Mouse (Mus musculus) subcutaneous adipose tissue, adult 2 months (tissue): Measurements from ENCODE around the gene Spock2. TPM values are rescaled to one million over a fixed set of nuclear protein-coding genes. Genes with fewer than 3 reads are reported as not detected.

Experiments used
- polyA plus RNA-seq: library from polyadenylated mRNA; depleted of rRNA; stranded (reverse); fragments of >200 nt; gene quantifications from 2 replicates; pipeline ENCODE4 v1.2.3, GENCODE M21; 2012; ENCODE audit warnings: low replicate concordance; rRNA removed

Spock2 gene
- polyA plus RNA-seq = 5.1 and 52.7 TPM in 2 replicates

DNA sequence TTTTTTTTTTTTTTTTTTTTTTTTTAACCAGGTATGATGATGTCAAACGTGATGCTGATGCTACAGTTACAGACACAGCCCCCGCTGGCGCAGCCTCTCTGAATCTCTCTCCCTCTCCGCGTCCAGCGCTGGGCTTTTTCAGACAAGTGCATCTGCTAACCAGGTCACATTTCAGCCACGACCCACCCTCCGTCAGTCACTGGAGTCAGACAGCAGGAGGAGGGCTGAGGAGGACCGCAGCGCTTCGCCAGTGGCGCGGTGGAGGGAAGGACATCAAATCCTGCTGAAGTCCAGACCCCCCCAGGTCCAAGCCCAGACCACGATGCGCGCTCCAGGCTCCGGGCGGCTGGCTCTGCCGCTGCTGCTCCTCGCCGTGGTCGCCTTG is at the start of gene Spock2:
Spock2 (plus strand) TSS at position 74 of the 385 bp plus-strand sequence.

Other genes starting within 250 kb of the Spock2 start
- gene Dnajb12, start 226.7 kb upstream of the Spock2 start, polyA plus RNA-seq = 53.9 and 56.3 TPM in 2 replicates
- gene Ddit4, start 154.4 kb upstream of the Spock2 start, polyA plus RNA-seq = 31.7 and 140 TPM in 2 replicates
- gene Ascc1, start 103.4 kb upstream of the Spock2 start, polyA plus RNA-seq = 23.5 and 31.7 TPM in 2 replicates
- 76.9 and 98.9 TPM in 2 replicates for gene Anapc16, start 103.1 kb upstream of the Spock2 start, polyA plus RNA-seq
- 0.96 and 1.5 TPM in 2 replicates for gene Chst3, start 113.0 kb downstream of the Spock2 start, polyA plus RNA-seq
- 1,957 and 2,214 TPM in 2 replicates for gene Psap, start 171.4 kb downstream of the Spock2 start, polyA plus RNA-seq
- gene Vsir, start 240.6 kb downstream of the Spock2 start, polyA plus RNA-seq = 86.0 and 171 TPM in 2 replicates